Mouse (Mus musculus) brain, embryonic 14.5 days (tissue): Measurements from ENCODE around the gene Gm10912.

ENCODE experiments used
- CTCF ChIP-seq: fragments of 200-500 bp; IDR thresholded peaks from 2 replicates; pipeline ENCODE4 v1.5.1; 2012; ENCODE audit warnings: inconsistent platforms, mild to moderate bottlenecking, moderate library complexity, borderline replicate concordance; ENCODE audit not compliant: insufficient read depth, insufficient read length; ENCODE audit errors: extremely low read depth
- POLR2A ChIP-seq: fragments of 200-500 bp; IDR thresholded peaks from 2 replicates; pipeline ENCODE4 v1.6.1; 2012; ENCODE audit warnings: mild to moderate bottlenecking, inconsistent platforms, borderline replicate concordance; ENCODE audit not compliant: poor library complexity, insufficient read depth, insufficient read length, severe bottlenecking; ENCODE audit errors: extremely low read depth

- TF ChIP-seq CTCF = no peak
- TF ChIP-seq POLR2A = no peak
Measured at GRCm38 (mm10) chr2:104058381-104058780, 7.2 kb upstream of the Gm10912 start.
